Mouse (Mus musculus): ENCODE results near the gene Abhd14a.
"Not testable (repeated sequence)": the region's sequence is repeated elsewhere in the genome, so short reads cannot be mapped to it uniquely, and the experiment has no call there.

DNA sequence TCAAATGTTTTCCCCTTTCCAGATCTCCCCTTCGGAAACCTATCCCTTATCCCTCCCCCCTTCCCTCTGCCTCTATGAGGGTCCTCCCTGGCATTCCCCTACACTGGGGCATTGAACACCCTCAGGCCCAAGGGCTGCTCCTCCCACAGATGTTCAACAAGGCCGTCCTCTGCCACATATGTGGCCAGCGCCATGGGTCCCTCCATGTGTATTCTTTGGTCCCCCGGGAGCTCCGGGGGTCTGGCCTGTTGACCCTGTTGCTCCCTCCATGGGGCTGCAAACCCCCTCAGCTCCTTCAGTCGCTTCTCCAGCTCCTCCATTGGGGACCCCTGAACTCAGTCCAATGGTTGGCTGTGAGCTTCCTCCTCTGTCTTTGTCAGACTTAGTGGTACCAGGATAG is 40.1 kb upstream of the Abhd14a start:
- not testable (repeated sequence) for TF ChIP-seq CTCF, EP300 (IDR thresholded peaks at IDR 0.05; ENCODE audit: low read depth)
